Mouse (Mus musculus) kidney, postnatal 25 days (tissue): ENCODE results near the gene Gm8108.
"Not testable (repeated sequence)": the region's sequence is repeated elsewhere in the genome, so short reads cannot be mapped to it uniquely, and the experiment has no call there.

Source experiments
- DNase-seq, 2 experiments: peaks; one replicate each; pipeline ENCODE4 v3.0.0; 2021; ENCODE audit warnings: mixed read lengths in 2 of 2

Gene Gm8108

GRCm38 (mm10) chr14:4110426-4110825, at the start of gene Gm8108:
Gene Gm8108 (plus strand): TSS chr14:4110526.
- DNase-seq: peak; percentile 2 to 39

GRCm38 (mm10) chr14:4083820-4084219, 26.5 kb upstream of the Gm8108 start, which contains the start of gene Gm3115:
Gene Gm3115 (plus strand): TSS chr14:4084120.
- DNase-seq: not testable (repeated sequence)

GRCm38 (mm10) chr14:4141646-4142045, 31.3 kb downstream of the Gm8108 start:
- not testable (repeated sequence) for DNase-seq

- not testable (repeated sequence) for DNase-seq
Measured at GRCm38 (mm10) chr14:4164730-4165129, 54.4 kb downstream of the Gm8108 start, which contains the start of gene Gm3127. Gene Gm3127 (plus strand): TSS chr14:4165030.

GRCm38 (mm10) chr14:4182030-4182429, 71.7 kb downstream of the Gm8108 start:
- DNase-seq: peak in 1 of 2 experiments; percentile 26
